Mouse (Mus musculus): ENCODE measurements around the gene Gsx2.

- TF ChIP-seq CTCF (IDR thresholded peaks at IDR 0.05; ENCODE audit: extremely low read depth, insufficient read length, insufficient replicate concordance, low read depth, low read length) (no peak), POLR2A (IDR thresholded peaks at IDR 0.05; ENCODE audit: low read depth, low read length) (no peak)
These were observed 36.4 kb downstream of the Gsx2 start for GRCm38 (mm10) chr5:75111781-75112180.
